Mouse (Mus musculus) embryonic stem cell, embryonic (primary cell): ENCODE measurements around the gene Adamts17.

Experiments used
- CTCF ChIA-PET, 4 experiments: fragments of 300-600 bp in 2 of 4; fragments of 350-600 bp in 2 of 4; sonication (Branson Sonifier 250); formaldehyde crosslinking; loops; one replicate each; lab custom pipeline; 2022; ENCODE audit warnings: inconsistent platforms in 2 of 4; lab: Charles Lee
- POLR2A ChIA-PET, 4 experiments: fragments of 300-600 bp in 2 of 4; fragments of 350-600 bp in 2 of 4; sonication (Branson Sonifier 250); formaldehyde crosslinking; loops; one replicate each; lab custom pipeline; 2022; ENCODE audit warnings: antibody characterized with exemption in 4 of 4, inconsistent platforms in 1 of 4; lab: Charles Lee

The Adamts17 gene

DNA sequence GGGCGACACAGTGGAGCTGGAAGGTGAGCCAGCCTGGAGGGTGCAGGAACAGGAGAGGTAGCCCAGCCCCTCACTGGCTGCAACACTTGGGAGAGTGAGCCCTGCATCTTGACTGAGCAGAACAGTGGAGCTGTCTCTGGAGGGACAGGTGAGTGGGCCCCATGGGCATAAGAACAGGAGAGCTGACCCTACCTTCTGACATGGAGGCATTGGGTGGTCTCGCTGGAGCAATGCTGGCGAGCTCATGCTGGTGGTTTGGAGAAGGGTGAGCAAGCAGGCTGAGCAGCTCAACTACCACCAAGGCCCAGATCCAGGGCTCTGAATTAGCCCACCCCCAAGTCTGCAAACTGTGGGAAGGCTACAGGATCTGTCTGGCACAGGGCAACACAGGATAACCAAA, 113.4 kb downstream of the Adamts17 start:
- POLR2A ChIA-PET: no interaction called here
- CTCF ChIA-PET: interaction anchor here in 2 of 4 experiments (0.6 to 1.1 kb wide), 2 partner anchors 247 to 1013 kb away, joined by 3 to 8 read pairs; no protein-coding TSS in a partner anchor

DNA sequence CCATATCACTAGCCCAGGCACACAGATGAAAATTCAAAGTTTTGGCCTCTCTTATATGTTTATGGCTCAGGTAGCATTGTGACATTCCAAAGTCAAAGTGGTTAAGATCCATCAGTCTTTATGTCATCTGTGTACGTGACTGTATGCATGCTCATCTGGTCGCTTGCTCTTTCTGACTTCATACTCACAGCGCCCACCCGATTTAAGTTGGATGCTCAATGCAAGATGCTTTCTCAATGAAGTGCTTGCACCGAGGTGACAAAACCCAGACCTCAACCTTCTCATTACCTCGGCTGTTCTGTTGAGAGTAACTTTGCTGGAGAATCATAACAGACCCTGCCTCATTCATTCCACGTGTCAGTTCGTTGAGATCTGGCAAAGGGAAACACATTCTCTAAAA, 114.5 kb downstream of the Adamts17 start:
- CTCF ChIA-PET: no interaction called here
- POLR2A ChIA-PET: no interaction called here

DNA sequence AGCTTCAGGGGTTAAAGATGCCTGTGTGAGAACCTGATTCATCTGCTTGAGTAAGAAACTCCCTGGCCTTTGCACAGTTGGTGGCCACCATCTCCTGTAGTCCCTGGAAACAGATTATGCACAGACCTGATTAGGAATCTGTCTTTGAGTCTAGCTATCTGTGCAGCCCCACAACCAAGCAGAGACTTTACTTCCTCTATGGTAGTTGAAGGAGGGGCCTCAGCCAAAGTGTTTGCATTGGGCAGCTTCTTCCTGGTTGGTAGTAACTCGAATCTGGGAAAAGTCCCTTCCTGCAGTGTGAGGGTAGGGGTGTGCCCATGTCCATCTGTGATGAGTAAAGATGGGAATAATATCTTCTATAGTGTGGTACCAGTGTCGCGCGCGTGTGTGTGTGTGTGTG, 115.2 kb downstream of the Adamts17 start:
- POLR2A ChIA-PET: no interaction called here

DNA sequence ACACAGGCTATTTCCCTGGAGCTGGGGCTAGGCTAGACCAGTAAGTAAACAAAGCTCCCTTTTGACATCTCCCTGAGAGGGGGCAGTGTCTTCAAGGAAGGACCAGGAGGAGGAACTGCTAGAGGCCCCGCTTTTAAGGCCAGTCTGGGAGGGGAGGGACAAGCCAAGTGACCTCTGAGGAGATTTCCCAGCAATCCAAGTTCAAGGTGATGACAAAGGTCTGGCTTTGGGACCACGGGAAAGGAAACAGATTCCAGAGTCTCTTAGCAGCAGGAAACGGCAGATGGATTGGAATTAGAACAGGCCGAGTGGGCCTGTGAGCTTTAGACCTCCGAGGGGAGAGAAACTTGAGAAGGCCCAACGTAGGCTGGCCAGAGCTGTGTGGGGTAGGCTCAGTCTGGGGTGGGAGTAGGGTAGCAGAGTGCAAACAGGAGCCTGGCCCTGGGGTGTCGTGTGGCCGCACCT, 116.0 kb downstream of the Adamts17 start:
- ChIA-PET POLR2A (no interaction called here), CTCF (no interaction called here)

More for the DNA sequence above, 115.2 kb downstream of the Adamts17 start:
- CTCF ChIA-PET: no interaction called here

DNA sequence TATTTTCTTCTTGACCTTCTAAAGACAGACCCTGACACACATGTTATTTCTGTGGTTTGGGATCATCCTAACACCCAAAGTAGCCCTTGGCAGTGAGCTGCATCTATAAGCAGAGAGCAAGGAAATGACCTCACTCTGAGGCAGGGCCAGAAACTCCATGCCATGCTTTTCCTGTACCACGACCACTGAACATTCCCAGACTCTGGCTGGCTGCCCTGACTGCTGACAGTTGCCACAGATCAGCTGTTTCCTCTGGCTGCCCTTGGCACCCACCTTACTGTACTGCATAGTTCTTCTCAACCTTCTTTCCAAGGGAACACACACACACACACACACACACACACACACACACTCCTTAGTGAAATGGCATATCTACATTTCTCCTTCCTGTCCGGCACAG, 116.4 kb downstream of the Adamts17 start:
- CTCF ChIA-PET: no interaction called here
- POLR2A ChIA-PET: no interaction called here

DNA sequence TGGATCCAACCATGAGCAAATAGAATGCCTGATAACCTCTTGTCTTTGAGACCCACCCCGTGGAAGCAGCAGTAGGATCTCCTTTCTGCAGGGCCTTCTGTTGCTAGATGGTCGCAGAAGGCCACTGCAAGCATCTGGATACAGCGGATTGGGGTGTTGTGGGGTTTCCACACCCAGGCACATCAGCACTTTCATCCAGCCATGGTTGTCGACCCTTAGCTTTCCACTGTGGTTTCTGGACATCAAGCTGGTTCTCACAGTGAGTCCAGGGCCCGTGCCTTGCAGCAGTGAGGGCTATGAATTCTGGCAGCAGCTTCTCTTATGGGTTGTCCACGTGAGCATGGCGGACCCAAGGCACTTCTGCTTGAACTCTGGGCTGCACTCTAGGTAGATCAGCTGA, 118.2 kb downstream of the Adamts17 start:
- POLR2A ChIA-PET: no interaction called here
- CTCF ChIA-PET: no interaction called here

DNA sequence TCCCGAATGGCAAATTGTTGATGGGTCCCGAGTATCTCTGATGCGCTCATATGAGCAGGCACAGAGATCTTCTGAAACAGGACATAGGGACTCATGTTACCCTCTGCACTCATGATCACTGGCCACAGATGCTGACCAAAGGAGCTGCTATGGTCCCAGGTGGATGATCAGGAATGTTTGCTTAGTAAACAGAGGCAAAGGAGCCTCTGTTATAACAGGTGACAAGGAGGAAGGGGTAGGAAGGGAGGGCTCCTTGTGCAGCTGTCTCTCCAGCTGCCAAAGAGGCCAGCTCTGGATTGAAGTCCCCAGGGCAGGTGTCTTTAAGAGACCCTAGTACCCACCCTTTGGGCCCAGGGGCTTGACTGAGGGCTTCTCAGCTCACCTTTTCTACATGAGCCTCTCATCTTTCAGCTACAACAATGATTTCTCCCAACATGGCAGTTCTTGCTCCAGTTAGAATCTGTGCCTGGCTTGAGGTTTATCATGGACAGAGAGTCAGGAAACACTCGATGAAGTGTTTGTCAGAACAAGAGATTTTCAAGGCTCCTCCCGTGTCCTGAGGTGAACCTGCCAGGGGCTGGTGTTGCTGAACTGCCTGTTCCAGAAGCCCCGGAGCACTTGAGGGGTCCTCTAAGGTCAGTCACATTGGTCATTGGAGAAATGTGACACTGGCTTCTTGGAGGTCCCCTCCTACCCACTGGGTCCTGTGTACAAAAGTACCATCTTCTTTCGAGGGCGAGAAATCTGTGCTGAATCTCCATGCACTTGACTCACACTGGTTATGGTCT, 120.9 kb downstream of the Adamts17 start:
- ChIA-PET CTCF (no interaction called here), POLR2A (no interaction called here)

DNA sequence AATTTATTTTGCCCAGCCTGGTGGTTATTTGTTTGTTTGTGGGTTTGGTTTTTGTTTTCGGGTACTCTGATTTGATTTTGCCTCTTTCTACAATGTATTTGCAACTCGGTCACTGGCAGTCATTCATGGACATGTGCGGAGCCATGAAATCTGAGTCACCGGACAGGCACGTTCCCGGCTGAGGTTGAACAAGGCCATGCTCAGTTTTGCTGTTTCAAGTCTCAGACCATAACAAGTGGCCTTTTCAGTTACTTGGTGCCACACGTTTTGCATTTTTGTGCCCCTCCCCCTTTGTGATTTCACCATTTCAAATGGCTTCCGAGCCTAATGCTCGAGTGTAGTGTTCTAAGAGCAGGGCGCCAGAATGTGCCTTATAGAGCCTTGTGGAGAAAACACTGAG, 123.2 kb downstream of the Adamts17 start:
- CTCF ChIA-PET: no interaction called here
- POLR2A ChIA-PET: no interaction called here

DNA sequence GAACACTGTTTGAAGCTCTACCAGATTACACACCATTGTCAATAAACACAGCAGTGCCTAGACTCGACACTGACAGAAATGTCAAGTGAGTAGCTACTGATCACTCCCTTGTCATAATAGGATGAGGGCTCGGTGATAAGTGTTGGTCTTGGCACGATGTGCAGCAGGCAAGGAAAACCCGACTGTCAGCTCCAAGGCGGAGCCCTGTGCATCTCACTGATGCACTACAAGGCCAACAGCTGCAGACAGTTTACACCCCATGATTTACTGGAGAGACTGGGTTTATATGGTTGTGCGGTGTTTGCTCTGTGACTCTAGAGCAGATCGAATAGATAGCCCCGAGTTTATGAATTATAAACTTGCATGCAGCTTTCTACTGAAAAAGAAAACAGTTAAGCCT, 124.0 kb downstream of the Adamts17 start:
- POLR2A ChIA-PET: no interaction called here
- CTCF ChIA-PET: no interaction called here

DNA sequence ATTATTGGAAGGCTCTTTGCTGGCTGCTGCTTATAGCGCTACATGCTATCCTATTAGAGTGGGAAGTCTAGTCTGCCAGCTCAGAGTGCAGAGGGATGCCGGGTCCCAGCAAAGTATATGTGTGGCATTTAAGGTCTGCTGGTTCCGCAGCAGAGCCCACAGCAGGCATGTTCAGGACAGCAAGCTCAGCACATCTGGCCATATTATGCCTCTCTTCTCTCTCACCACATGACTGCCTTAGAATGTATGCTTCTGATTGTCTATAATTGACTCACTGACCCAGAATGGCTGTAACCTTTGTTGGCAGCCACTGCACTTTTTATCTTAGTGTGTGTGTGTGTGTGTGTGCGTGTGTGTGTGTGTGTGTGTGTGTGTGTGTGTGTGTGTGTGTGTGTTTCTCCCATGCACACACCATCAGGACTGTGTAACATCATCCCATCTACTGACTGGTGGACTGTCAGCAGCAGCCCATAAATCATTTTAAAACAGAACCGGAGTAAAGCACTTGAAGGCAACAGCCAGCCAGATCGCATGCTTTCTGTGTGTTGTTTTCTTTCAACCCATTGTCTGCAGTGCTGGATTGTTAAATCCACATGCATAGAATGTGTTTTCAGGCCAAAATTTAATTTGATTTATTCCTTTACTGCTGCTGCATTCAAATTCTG, 127.1 kb downstream of the Adamts17 start:
- CTCF ChIA-PET: interaction anchor here in 1 of 4 experiments (0.8 kb wide), 1 partner anchor 32 kb away, joined by 9 read pairs; no protein-coding TSS in a partner anchor
- POLR2A ChIA-PET: no interaction called here

DNA sequence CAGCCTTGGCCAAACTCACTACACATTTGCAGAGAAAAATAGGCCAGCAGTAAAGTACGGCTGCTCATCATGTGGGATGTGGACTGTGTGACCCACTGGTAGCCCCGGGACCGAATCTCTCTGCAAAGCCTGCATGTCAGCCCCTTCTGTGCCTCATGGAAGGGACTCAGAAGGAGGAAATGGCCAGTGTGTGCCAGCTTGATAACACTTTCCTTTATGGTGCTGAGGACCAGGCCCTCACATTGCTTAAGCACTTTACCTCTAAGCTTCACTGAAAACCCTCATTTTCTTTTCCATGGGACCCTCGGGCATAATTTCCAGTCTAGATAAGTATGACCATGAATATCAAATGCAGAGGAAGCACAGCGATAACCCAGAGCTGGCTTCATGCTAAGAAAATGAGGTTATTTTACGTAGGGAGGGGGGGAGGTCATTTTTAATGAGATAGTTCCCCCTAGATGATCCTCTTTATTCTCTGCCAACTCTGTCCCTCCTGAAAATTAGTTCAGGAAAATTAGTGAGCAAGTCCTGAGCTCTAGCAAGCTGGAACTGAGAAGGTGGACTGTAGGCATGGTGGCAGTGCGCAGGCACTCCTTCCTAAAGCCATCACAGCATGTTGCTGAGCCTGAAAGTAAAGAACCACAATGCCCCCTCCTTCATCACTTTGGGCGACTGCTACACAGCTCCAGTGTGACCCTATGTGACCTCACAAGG, 127.8 kb downstream of the Adamts17 start:
- POLR2A ChIA-PET: no interaction called here
- CTCF ChIA-PET: no interaction called here

DNA sequence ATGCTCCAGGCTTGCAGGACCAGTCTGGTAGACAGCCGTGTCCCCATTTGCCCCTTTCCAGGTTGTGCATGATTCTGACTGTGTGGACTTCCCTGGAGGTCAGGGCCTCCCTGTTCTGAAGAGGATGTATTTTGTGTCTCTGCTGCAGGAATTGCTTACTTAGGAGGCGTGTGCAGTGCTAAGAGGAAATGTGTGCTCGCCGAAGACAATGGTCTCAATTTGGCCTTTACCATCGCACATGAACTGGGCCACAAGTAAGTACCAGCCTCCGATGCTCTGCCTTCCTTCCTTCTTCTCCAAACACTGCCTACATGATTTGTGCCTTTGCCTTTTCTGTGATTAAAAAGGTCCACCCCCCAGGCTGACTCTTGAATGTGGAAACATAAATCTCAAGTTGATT, 129.1 kb downstream of the Adamts17 start:
- ChIA-PET POLR2A (no interaction called here), CTCF (no interaction called here)

DNA sequence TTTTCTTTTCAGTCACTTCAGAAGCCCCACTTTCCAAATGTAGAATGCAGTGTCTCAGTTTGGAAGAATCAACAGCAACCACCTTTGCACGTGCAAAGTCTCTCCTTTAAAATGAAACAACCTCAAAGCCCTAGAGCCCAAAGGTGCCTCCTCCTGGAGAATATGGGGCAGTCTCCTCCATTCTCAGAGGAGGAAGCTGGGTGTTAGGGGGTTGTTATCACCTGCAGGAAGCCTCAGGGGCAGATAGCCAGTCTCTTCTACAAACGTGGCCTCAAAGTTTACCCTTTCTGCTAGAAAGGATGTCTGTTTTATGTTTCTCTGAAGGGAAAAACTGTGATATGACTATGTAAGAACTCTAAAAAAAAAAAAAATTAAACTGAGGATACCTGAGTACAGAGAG, 129.7 kb downstream of the Adamts17 start:
- CTCF ChIA-PET: no interaction called here
- POLR2A ChIA-PET: no interaction called here

DNA sequence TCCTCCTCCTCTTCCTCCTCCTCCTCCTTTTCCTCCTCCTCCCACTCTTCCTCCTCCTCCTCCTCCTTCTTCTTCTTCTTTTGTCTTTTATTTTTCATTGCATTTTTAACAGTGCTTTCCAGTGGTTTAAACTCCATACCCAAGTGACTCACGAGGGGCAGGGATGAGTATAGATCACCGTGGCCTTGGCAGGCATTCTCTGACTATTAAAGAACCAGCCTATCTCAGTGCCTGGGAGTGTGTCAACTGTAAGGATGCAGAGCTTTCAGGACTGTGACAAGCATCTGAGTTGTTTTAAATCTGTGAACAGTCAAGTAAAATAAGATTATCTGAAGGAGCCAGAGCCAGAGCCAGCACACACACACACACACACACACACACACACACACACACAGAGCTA, 130.7 kb downstream of the Adamts17 start:
- POLR2A ChIA-PET: no interaction called here
- CTCF ChIA-PET: no interaction called here

DNA sequence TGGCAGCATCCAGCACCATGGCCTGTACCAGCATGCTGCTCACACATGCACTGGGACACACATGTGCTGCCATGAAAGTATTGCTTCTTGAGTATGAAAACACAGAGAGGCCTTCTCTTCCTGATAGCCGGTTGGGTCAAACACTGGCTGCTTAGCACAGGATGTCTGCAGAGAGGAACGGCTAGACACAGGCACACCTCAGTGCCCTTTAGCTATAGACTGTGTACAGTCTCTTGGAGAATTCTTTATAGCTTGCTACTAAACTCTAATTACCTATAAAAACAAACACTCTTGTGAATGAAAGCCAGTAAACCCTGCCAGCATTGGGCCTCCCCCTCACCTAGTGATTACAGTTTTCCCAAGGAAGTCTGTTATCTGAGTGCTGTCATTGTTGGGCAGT, 131.4 kb downstream of the Adamts17 start:
- ChIA-PET POLR2A (no interaction called here), CTCF (interaction anchor here in 1 of 4 experiments (0.5 kb wide), 1 partner anchor 631 kb away, joined by 3 read pairs; no protein-coding TSS in a partner anchor)

DNA sequence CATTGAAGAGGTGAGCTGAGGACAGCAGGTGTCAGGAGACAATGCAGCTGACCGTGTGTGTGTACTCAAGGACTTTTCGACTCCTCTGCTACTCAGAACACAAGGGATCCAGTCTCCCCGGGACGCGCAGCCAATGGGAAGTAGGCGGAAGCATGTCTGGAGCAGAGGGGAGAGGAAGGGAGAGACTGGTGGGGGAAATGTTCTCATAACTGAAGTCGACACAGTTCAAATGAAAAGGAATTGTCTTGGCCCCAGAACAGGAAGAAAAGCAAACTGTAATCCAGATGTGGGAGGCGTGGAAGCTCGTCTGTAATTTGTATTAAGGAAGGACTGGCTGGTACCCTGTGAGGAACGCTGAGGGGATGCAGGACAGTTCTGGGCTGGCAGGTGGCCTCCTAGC, 135.3 kb downstream of the Adamts17 start:
- ChIA-PET CTCF (no interaction called here), POLR2A (no interaction called here)

DNA sequence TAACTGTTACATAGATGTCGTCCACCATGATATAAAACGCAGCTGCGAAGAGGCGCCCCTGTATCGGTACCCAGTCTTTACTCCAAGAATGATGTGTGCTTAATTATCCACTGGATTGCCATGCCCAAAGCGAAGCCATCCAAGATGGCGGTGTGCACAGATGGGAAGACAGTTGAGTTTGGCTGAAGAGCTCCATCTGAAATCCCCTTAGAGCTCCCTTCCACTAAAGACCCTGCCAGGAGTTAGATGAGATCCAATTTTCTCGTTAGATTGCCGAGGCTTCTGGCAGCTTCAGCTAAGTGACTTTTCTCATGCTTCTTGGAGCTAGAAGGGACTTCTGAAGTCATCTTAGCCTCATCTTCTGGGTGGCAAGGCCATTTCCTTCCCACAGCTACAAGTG, 136.8 kb downstream of the Adamts17 start:
- CTCF ChIA-PET: no interaction called here
- POLR2A ChIA-PET: no interaction called here

DNA sequence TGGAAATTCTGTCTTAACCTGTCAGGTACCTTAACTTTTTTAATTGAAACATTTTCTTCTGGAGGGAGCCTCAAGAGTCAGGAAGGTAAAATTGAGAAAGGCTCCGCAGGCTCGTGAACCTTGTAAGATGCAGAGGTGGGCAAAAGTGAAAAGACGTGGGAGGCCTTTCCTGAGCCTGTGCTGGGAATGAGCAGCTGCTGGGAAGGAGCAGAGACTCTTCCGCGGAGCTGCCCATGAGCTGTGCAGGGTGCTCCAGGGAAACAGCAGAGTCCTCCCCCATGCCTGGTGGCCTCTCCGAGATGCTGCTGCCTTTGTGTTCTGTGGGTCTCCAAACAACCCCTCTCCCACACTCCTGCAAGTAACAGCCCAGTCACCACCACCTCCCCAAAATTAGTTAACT, 142.1 kb downstream of the Adamts17 start:
- ChIA-PET CTCF (no interaction called here), POLR2A (no interaction called here)

DNA sequence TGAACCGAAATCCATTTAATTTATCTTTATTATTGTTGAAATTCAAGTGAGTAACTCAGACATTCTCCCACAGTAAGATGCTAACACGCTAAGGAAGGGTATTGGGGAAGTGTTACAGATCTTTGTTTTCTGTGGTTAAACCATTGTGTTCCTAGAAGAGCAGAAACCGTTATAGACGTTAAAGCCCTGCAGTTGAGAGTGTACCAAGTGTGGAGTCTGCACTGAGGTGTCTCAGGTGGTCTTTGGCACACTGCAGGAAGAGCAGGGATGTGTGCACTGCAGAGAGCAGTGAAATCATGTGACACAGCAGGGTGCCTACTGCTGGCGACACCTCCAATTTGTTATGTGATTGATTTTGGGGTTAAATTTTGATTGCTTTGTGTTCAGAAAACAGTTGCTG, 142.5 kb downstream of the Adamts17 start:
- CTCF ChIA-PET: no interaction called here
- POLR2A ChIA-PET: no interaction called here

DNA sequence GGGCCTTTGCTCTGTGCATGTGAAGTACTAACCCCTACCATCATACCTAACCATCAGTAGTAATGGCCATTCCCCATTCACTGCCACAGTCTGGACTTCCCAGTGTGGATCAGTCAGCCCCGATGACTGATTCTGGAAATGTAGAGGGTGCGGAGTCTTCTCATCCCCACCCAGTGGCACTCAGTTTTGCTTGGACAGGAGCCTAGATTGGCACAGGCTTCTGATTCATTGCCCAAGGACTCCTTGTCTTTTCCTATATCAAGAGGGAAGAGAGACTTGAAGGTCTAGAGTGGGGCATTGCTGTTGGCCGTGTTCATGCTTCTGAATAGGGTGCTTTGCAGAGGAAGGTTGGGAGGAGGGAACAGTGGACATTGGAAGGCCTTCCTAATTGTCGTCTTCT, 148.1 kb downstream of the Adamts17 start:
- ChIA-PET POLR2A (no interaction called here), CTCF (no interaction called here)
